Mouse (Mus musculus): Measurements from ENCODE around the gene Gm10477. TPM values are rescaled to one million over a fixed set of nuclear protein-coding genes. Genes with fewer than 3 reads are reported as not detected.
"Not testable (repeated sequence)": the region's sequence is repeated elsewhere in the genome, so short reads cannot be mapped to it uniquely, and the experiment has no call there.

Gm10477 gene
- total RNA-seq (2021): not detected
- polyA plus RNA-seq (2012; rRNA removed): not detected in 2 replicates
- long read RNA-seq: 0 reads

DNA sequence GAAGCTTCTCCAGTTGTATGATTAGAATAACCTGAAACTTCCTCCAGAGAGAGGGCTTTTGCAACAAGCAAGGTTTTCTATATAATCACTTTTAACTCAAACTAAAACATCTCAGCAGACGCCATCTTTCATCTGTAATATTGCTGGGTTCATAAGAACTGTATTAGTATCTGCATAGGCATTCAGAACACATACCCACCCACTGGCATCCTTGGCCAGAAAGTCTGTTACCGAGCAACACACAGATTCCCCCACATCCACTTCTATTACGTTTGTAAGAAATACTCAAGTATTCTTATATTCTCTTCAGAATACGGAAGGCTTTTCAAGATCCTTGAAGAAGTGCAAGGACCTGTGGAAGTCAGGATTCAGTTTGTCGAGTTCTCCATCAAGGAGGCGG is at the start of gene Gm10477:
TSS of gene Gm10477 (plus strand) at position 301 of the 400 bp plus-strand sequence.
- H3K4me1 ChIP-seq (ENCODE audit: control insufficient read depth, insufficient read depth, low read length); H3K27me3 ChIP-seq (ENCODE audit: control insufficient read depth, insufficient read depth, low read length); H3K27ac ChIP-seq; H3K9ac ChIP-seq (ENCODE audit: low read depth, low read length); H3K36me3 ChIP-seq (ENCODE audit: control insufficient read depth, insufficient read depth, low read length); H3K4me3 ChIP-seq; H3K79me2 ChIP-seq (replicated peaks; ENCODE audit: control insufficient read depth, insufficient read depth, low read length); DNase-seq; intact Hi-C loops (cut with DNase I): not testable (repeated sequence)
- 79% methylated on average over 6 of the region's 6 CpGs for WGBS

DNA sequence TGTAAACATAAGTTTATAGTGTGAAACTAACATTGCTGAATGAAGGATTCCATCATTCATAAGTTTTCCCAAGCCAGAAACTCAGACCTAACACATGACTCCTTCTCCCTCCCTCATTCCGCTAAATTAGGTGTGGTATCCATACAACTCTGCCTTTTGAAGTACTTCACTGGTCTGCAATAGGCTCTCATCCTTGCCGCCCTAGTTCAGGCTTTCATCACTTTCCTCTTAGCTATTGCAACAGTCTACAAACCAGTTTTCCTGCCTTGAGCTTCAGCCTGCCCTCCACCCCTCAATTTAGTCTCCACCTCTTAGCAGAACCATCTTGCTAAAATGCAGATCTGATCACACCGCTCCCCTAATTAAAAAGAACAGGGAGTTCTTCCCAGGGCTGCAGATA is 47.0 kb upstream of the Gm10477 start:
- Histone ChIP-seq H3K27ac (no peak overlapping the region), H3K4me3 (no peak overlapping the region), H3K9ac (ENCODE audit: low read depth, low read length) (no peak overlapping the region), H3K4me1 (ENCODE audit: control insufficient read depth, insufficient read depth, low read length) (no peaks in the 10 kb centered on the region; the same call in 1 of the 2 replicates), H3K79me2 (replicated peaks; ENCODE audit: control insufficient read depth, insufficient read depth, low read length) (no peaks in the 10 kb centered on the region), H3K27me3 (ENCODE audit: control insufficient read depth, insufficient read depth, low read length) (no peaks in the 10 kb centered on the region), H3K36me3 (ENCODE audit: control insufficient read depth, insufficient read depth, low read length) (no peaks in the 10 kb centered on the region)
- TF ChIP-seq CTCF (IDR thresholded peaks at IDR 0.05): no peak
- no peak for TF ChIP-seq POLR2A (IDR thresholded peaks at IDR 0.05; ENCODE audit: insufficient read depth, low read depth, low read length)
- no peak for TF ChIP-seq EP300 (IDR thresholded peaks at IDR 0.05; ENCODE audit: insufficient read depth, low read depth, low read length)
- 86% methylated on average over 3 of the region's 3 CpGs for WGBS
- no peak for DNase-seq
- intact Hi-C loops (cut with DNase I): no loop called here

DNA sequence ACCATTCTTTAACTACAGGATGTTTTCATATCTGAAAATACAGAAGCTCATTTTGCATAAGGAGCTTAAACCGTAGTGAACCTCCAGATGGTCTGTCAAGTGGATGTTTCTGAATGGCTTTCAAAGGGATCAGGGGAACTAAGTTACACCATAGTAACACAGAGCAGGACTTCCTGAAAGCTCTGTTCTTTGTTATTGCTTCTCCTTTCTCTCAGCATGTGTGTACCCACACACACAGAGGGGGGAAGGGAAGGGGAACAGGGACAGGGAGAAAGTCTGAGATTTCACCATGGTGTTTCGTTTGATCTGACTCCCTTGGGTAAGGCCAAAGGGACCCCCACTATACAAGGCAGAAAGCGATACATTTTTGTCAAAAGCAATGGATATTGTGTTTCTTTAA is 42.6 kb upstream of the Gm10477 start:
- intact Hi-C loops (cut with DNase I): loop anchor here (10.0 kb wide), 1 partner anchor 573 kb away; the partner anchor contains the start of gene Htatsf1
- no peak overlapping the region for H3K4me3 ChIP-seq
- no peak overlapping the region for H3K9ac ChIP-seq (ENCODE audit: low read depth, low read length)
- H3K36me3 ChIP-seq (ENCODE audit: control insufficient read depth, insufficient read depth, low read length): no peaks in the 10 kb centered on the region
- TF ChIP-seq CTCF (IDR thresholded peaks at IDR 0.05): no peak
- TF ChIP-seq POLR2A (IDR thresholded peaks at IDR 0.05; ENCODE audit: insufficient read depth, low read depth, low read length): no peak
- TF ChIP-seq EP300 (IDR thresholded peaks at IDR 0.05; ENCODE audit: insufficient read depth, low read depth, low read length): no peak
- H3K27me3 ChIP-seq (ENCODE audit: control insufficient read depth, insufficient read depth, low read length): no peaks in the 10 kb centered on the region
- H3K4me1 ChIP-seq (ENCODE audit: control insufficient read depth, insufficient read depth, low read length): no peaks in the 10 kb centered on the region; the same call in 1 of the 2 replicates
- no peaks in the 10 kb centered on the region for H3K79me2 ChIP-seq (replicated peaks; ENCODE audit: control insufficient read depth, insufficient read depth, low read length)
- DNase-seq: no peak
- 61% methylated on average over 3 of the region's 3 CpGs for WGBS
- no peak overlapping the region for H3K27ac ChIP-seq

DNA sequence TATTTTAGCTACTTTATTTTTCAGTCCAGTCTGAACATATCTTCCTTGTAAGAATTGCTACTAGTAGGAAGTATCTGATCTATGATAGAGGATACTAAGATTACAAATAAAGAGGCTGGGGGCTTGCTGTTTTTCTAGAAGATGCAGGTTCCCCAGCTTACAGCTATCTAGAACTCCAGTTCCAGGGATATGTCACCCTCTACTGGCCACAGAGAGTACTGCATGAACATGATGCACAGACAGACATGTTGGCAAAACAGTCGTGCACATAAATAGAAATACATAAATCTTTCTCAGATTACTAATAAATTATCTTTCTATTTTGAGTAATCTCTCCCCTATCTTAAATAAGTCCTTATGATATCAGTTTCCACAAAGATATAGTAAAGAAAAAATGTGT is 34.8 kb upstream of the Gm10477 start:
- WGBS: 14% methylated on average over 1 of the region's 1 CpGs
- no peak overlapping the region for H3K27ac ChIP-seq
- intact Hi-C loops (cut with DNase I): loop anchor here (1.0 to 10.0 kb wide), 3 partner anchors 37 to 565 kb away; partner anchors contain the start of genes Htatsf1 and Ints6l
- H3K4me3 ChIP-seq: no peak overlapping the region
- no peaks in the 10 kb centered on the region for H3K79me2 ChIP-seq (replicated peaks; ENCODE audit: control insufficient read depth, insufficient read depth, low read length)
- TF ChIP-seq CTCF (IDR thresholded peaks at IDR 0.05): peak; percentile 98
- TF ChIP-seq EP300 (IDR thresholded peaks at IDR 0.05; ENCODE audit: insufficient read depth, low read depth, low read length): no peak
- peak; percentile 32 to 65 for DNase-seq
- no peaks in the 10 kb centered on the region for H3K27me3 ChIP-seq (ENCODE audit: control insufficient read depth, insufficient read depth, low read length)
- H3K9ac ChIP-seq (ENCODE audit: low read depth, low read length): no peak overlapping the region
- no peaks in the 10 kb centered on the region for H3K4me1 ChIP-seq (ENCODE audit: control insufficient read depth, insufficient read depth, low read length)
- H3K36me3 ChIP-seq (ENCODE audit: control insufficient read depth, insufficient read depth, low read length): no peaks in the 10 kb centered on the region

DNA sequence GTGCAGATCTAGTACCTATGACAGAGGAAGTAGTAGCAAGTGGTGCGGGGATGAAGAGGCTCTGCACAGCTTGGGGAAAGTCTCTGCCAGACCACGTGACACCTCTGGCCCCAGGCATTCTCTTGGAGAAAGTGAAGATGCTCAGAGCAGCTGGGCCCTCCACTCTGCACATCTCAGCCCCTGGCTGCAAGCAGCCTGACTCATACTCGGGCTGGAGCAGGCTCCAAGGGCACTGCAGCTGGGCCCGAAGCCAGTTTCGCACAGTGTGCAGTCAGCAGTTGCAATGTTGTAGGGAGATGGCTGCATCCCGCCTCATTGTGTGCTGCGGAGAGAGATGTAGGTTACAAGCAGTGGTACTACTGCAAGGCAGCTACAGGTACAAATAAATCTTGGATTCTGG is 27.3 kb upstream of the Gm10477 start:
- Histone ChIP-seq H3K79me2 (replicated peaks; ENCODE audit: control insufficient read depth, insufficient read depth, low read length) (no peaks in the 10 kb centered on the region), H3K27ac (no peak overlapping the region), H3K4me1 (ENCODE audit: control insufficient read depth, insufficient read depth, low read length) (no peaks in the 10 kb centered on the region), H3K27me3 (ENCODE audit: control insufficient read depth, insufficient read depth, low read length) (no peaks in the 10 kb centered on the region), H3K36me3 (ENCODE audit: control insufficient read depth, insufficient read depth, low read length) (no peaks in the 10 kb centered on the region; the same call in 1 of the 2 replicates), H3K4me3 (no peak overlapping the region), H3K9ac (ENCODE audit: low read depth, low read length) (no peak overlapping the region)
- intact Hi-C loops (cut with DNase I): no loop called here
- peak in 1 of 2 experiments; percentile 4 for DNase-seq
- TF ChIP-seq CTCF (IDR thresholded peaks at IDR 0.05): no peak
- TF ChIP-seq POLR2A (IDR thresholded peaks at IDR 0.05; ENCODE audit: insufficient read depth, low read depth, low read length): no peak
- TF ChIP-seq EP300 (IDR thresholded peaks at IDR 0.05; ENCODE audit: insufficient read depth, low read depth, low read length): no peak
- WGBS: 77% methylated on average over 7 of the region's 7 CpGs

DNA sequence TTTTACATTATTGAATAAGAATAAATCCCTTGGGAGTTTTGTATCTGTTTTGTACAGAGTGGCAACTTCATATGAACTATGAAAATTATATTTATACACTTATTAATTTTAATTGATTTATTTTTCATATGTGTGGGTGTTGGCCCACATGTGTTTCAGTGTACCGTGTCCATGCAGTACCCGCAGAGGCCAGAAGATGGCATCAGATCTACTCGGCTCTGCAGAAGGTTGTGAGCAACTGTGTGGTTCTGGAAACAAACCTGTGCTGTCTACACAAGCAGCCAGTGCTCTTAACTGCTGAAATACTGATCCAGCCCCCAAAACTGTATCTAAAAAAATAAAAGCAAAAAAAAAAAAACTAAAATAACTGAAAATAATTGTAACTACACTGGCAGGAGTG is 6.7 kb downstream of the Gm10477 start:
- 12% methylated on average over 3 of the region's 3 CpGs for WGBS
- intact Hi-C loops (cut with DNase I): no loop called here

More for the DNA sequence above, 6.7 kb downstream of the Gm10477 start:
- Histone ChIP-seq H3K79me2 (replicated peaks; ENCODE audit: control insufficient read depth, insufficient read depth, low read length) (no peaks in the 10 kb centered on the region), H3K27me3 (ENCODE audit: control insufficient read depth, insufficient read depth, low read length) (no peaks in the 10 kb centered on the region), H3K27ac (no peak overlapping the region), H3K36me3 (ENCODE audit: control insufficient read depth, insufficient read depth, low read length) (no peaks in the 10 kb centered on the region), H3K4me1 (ENCODE audit: control insufficient read depth, insufficient read depth, low read length) (no peaks in the 10 kb centered on the region), H3K4me3 (no peak overlapping the region), H3K9ac (ENCODE audit: low read depth, low read length) (no peak overlapping the region)
- TF ChIP-seq CTCF (IDR thresholded peaks at IDR 0.05): peak; percentile 81
- no peak for TF ChIP-seq POLR2A (IDR thresholded peaks at IDR 0.05; ENCODE audit: insufficient read depth, low read depth, low read length)
- DNase-seq: peak; percentile 29 to 71
